Mouse (Mus musculus) bone marrow macrophage, adult 2 months (primary cell): ENCODE measurements around the gene Evi5.

ENCODE experiments used
- CTCF ChIP-seq: IDR thresholded peaks from 2 replicates; pipeline ENCODE4 v1.5.1; 2012; ENCODE audit warnings: low read depth, mild to moderate bottlenecking, low read length, moderate library complexity
- POLR2A ChIP-seq: IDR thresholded peaks from 2 replicates; pipeline ENCODE4 v1.6.1; 2012; ENCODE audit warnings: mild to moderate bottlenecking, low read depth, low read length, borderline replicate concordance

GRCm38 (mm10) chr5:107802621-107803020 lies 72.3 kb downstream of the Evi5 start:
- TF ChIP-seq CTCF (no peak), POLR2A (no peak)
